ENCODE assay signal across 14 mouse cellular contexts in the genomic region with DNA sequence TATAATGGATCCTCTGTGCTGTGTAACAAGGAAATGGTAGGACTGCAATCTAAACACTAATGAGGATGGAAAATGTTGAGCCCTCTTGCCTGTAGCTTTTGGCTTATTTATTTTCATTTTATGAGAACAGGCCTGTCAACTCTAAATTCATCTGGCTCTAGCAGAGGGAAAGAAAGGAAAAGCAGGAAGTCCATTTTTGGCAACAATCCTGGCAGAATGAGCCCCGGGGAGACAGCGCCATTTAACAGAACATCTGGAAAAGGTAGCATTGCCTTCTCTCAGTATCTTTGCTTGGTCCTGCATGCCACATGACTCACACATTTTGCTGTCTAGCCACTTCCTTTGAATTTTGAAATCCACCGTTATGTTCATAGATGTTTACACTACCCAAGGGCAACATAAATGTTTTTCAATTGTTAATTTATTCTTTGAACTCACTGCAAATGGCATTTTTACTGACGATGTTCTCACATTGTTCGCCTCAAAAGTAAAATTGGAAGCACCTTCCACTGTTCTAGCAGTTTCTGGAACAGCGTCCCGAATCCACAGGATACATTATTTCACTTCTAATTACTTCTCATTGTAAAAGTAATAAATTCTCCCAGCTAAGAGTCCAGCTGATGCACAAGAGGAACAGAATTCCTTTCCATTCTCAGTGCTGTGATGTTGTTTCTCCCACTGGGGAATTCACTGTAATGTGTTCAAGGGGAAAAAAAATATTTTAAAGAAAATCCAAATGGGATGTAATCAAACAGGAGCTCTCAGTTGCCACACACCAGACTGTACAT.
DNase-seq lines count a peak whose midpoint lies in the region; ATAC-seq and TF ChIP-seq lines count a peak whose summit lies in the region.
"Had no signal": no experiment of that assay in that cellular context is flagged by ENCODE, and none has a peak within 500 bp of the region (broad histone marks: within the 10 kb centered on the region; RNA-seq: fewer than 3 reads in every experiment).

No protein-coding gene starts in this region.

- H3K27me3 ChIP-seq in C2C12 (ENCODE audit: control insufficient read depth, insufficient read depth, insufficient read length) = peaks cover 16% of the 10 kb centered on the region
- no peaks in the 10 kb centered on the region for H3K27me3 ChIP-seq in heart, postnatal 0 days (ENCODE audit: control insufficient read depth, insufficient read depth, low read length)
- H3K27me3 ChIP-seq: embryonic facial prominence, embryonic 13.5 days; hindbrain, embryonic 13.5 days had no signal

- intact Hi-C loops in gastrocnemius, adult 2 months (cut with DNase I) = no loop called here
- intact Hi-C loops in gastrocnemius, postnatal 36 days (cut with DNase I) = no loop called here

- no peaks in the 10 kb centered on the region for H3K79me3 ChIP-seq in C2C12 (ENCODE audit: low read depth)

- no peak overlapping the region for H3K4me3 ChIP-seq in gastrocnemius, adult 2 months
- H3K4me3 ChIP-seq in C2C12 (ENCODE audit: insufficient read depth, poor library complexity, severe bottlenecking) = no peak overlapping the region
- H3K4me3 ChIP-seq in heart, postnatal 0 days (ENCODE audit: low read depth, low read length) = no peak overlapping the region
- H3K4me3 ChIP-seq: embryonic facial prominence, embryonic 13.5 days; hindbrain, embryonic 13.5 days had no signal

- H3ac ChIP-seq in C2C12 (ENCODE audit: control insufficient read depth, insufficient read length, low read depth) = no peak overlapping the region

- peak overlapping the region; percentile 25; the same call in 1 of the 2 replicates for H3K27ac ChIP-seq in gastrocnemius, adult 2 months
- peak overlapping the region; percentile 35; the same call in 1 of the 2 replicates for H3K27ac ChIP-seq in heart, postnatal 0 days (ENCODE audit: low read depth)
- H3K27ac ChIP-seq: embryonic facial prominence, embryonic 13.5 days; hindbrain, embryonic 13.5 days had no signal

- peak; percentile 24 for DNase-seq in gastrocnemius, adult 2 months
- no peak for DNase-seq in gastrocnemius, postnatal 36 days
- peak; percentile 32 for DNase-seq in kidney, postnatal 14 days
- DNase-seq in kidney, adult 18-20 months = no peak
- peak; percentile 17 for DNase-seq in heart, postnatal 0 days (ENCODE audit: low spot score)
- DNase-seq in yolk sac, embryonic 10.5 days (ENCODE audit: low spot score) = no peak
- no peak for DNase-seq in thymus, postnatal 4 days
- DNase-seq: adrenal gland, postnatal 36 days; cerebellum, adult 2 months; liver; thymus, adult 2 months had no signal

- ATAC-seq in heart, postnatal 0 days (ENCODE audit: insufficient read depth, low read depth) = no peak

- H3K4me2 ChIP-seq in heart, postnatal 0 days (ENCODE audit: low read depth, low read length) = no peak overlapping the region
- H3K4me2 ChIP-seq: embryonic facial prominence, embryonic 13.5 days; hindbrain, embryonic 13.5 days had no signal

- WGBS in heart, postnatal 0 days = 67% methylated on average over 7 of the region's 7 CpGs

- no peaks in the 10 kb centered on the region for H3K36me3 ChIP-seq in C2C12 (ENCODE audit: control insufficient read depth, insufficient read depth)
- H3K36me3 ChIP-seq in heart, postnatal 0 days (replicated peaks; ENCODE audit: control insufficient read depth, insufficient read depth, low read length) = peaks cover 6% of the 10 kb centered on the region
- H3K36me3 ChIP-seq: embryonic facial prominence, embryonic 13.5 days had no signal

- no peak overlapping the region for H3K9ac ChIP-seq in heart, postnatal 0 days (replicated peaks; ENCODE audit: low read depth, low read length)
- H3K9ac ChIP-seq: embryonic facial prominence, embryonic 13.5 days; hindbrain, embryonic 13.5 days had no signal

- no peaks in the 10 kb centered on the region for H3K79me2 ChIP-seq in C2C12 (ENCODE audit: control insufficient read depth, insufficient read depth)

- no peak for TF ChIP-seq CTCF in gastrocnemius, adult 2 months (IDR thresholded peaks at IDR 0.05)
- TF ChIP-seq CTCF in C2C12 (IDR thresholded peaks at IDR 0.05; ENCODE audit: control insufficient read depth, insufficient read depth, insufficient read length) = no peak
- TF ChIP-seq CTCF in heart, postnatal 0 days (IDR thresholded peaks at IDR 0.05; ENCODE audit: low read depth) = no peak

- no peak for TF ChIP-seq EP300 in heart, postnatal 0 days (IDR thresholded peaks at IDR 0.05; ENCODE audit: low read depth)

- H3K4me1 ChIP-seq in heart, postnatal 0 days (ENCODE audit: control insufficient read depth, insufficient read depth) = no peaks in the 10 kb centered on the region
- H3K4me1 ChIP-seq: hindbrain, embryonic 13.5 days had no signal

- no peaks in the 10 kb centered on the region for H3K9me3 ChIP-seq in heart, postnatal 0 days (replicated peaks; ENCODE audit: control insufficient read depth, low read length)
- H3K9me3 ChIP-seq: embryonic facial prominence, embryonic 13.5 days; hindbrain, embryonic 13.5 days had no signal

TF ChIP-seq in C2C12, 6 proteins besides CTCF, POLR2A, EP300 and RAD21:
- TF ChIP-seq CEBPB (IDR thresholded peaks at IDR 0.05; ENCODE audit: low read depth) (peak; percentile 34), MAX (IDR thresholded peaks at IDR 0.05) (no peak)

Comparison
In these comparisons a context has a peak if more than half of its experiments do, and no peak if none do; other contexts are left out.
1. DNase-seq: peak in gastrocnemius, adult 2 months (single experiment), kidney, postnatal 14 days (single experiment) and heart, postnatal 0 days (single experiment); none in gastrocnemius, postnatal 36 days (0 of 2), kidney, adult 18-20 months (single experiment), yolk sac, embryonic 10.5 days (single experiment) and thymus, postnatal 4 days (single experiment).